Mouse (Mus musculus): ENCODE results near the gene Tssk6. TPM values are rescaled to one million over a fixed set of nuclear protein-coding genes. Genes with fewer than 3 reads are reported as not detected.

Gene Tssk6
- polyA plus RNA-seq, 1 experiment from 2014 or later = 5.1 TPM

DNA sequence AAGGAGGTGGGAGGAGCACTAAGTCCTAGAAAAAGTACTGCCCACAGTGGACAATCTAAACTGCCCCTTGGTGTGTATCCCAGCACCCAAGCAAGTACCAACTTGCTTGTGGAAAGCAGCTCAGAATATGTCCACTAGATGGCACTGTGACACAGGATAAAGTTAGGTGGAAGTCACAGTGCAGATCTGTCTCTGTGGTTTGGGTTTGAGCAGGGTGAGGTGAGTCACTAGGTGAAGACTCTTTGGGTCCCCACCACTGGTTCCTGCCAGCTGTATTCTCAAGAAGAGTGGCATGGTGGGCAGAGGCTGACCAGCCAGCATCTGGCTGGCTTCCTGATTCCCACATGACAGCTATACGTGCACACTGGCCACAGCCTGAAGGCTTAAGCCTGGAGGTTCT is 17.0 kb downstream of the Tssk6 start:
- Histone ChIP-seq H3K4me3 (replicated peaks; ENCODE audit: low read depth, low read length) (no peak overlapping the region), H3K4me2 (ENCODE audit: low read length) (no peak overlapping the region), H3K9ac (replicated peaks; ENCODE audit: low read length) (no peak overlapping the region), H3K9me3 (ENCODE audit: control insufficient read depth, low read length) (no peaks in the 10 kb centered on the region), H3K27ac (replicated peaks; ENCODE audit: low read depth, low read length) (no peak overlapping the region), H3K27me3 (ENCODE audit: control insufficient read depth, insufficient read depth, low read length) (no peaks in the 10 kb centered on the region), H3K36me3 (ENCODE audit: control insufficient read depth, insufficient read depth, low read length) (peaks cover 35% of the 10 kb centered on the region), H3K4me1 (ENCODE audit: control insufficient read depth, insufficient read depth, low read length) (peaks cover 16% of the 10 kb centered on the region)
- 71% methylated on average over 1 of the region's 1 CpGs for WGBS
- DNase-seq (peak; percentile 93), ATAC-seq (ENCODE audit: low FRiP score, low TSS enrichment) (peak; percentile 66; the same call in 1 of the 2 replicates)

DNA sequence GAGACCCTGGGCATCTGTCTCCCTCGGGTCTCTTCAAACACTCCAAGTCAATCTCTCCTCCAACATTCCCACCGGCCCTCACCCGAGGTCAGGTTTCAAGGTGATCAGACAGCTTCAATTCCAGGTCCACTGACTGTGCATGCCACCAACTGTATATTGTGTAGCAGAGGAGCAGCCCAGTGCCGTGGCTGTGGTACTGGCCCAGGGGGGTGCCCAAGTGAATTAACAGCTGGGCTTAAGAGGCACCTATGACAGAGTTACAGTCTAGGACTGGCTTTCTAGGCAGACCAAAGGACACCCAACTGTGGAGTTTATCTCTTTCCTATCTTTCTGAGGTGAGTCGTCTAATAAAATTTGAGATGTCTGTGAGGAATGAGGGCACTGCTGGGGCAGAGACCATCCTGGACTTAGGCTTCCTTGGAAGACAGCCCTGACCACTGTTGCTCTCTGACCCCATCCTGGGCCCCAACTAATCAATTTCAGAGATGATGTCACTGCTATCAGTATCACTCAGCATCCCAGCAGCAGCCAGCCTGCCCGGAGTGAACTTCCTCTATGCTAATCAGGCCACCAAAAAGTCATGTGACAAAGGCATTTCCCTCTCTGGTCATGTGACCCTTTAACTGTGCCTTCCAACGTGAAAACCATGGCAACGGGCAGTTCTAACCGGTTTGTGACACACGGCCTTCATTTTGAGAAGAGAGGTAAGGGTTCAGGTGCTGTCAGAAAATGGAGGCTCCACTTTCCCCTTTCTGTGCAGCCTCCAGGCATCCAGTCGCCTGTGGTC is 18.1 kb downstream of the Tssk6 start:
- DNase-seq (peak; percentile 86), ATAC-seq (ENCODE audit: low FRiP score, low TSS enrichment) (peak; percentile 72)
- 47% methylated on average over 11 of the region's 11 CpGs for WGBS
- H3K9ac ChIP-seq (replicated peaks; ENCODE audit: low read length) = peak overlapping the region; percentile 21; the same call in 1 of the 2 replicates
- peak overlapping the region; percentile 83 for H3K27ac ChIP-seq (replicated peaks; ENCODE audit: low read depth, low read length)
- no peaks in the 10 kb centered on the region for H3K9me3 ChIP-seq (ENCODE audit: control insufficient read depth, low read length)
- H3K27me3 ChIP-seq (ENCODE audit: control insufficient read depth, insufficient read depth, low read length) = no peaks in the 10 kb centered on the region
- H3K4me3 ChIP-seq (replicated peaks; ENCODE audit: low read depth, low read length) = no peak overlapping the region
- H3K4me1 ChIP-seq (ENCODE audit: control insufficient read depth, insufficient read depth, low read length) = peaks cover 16% of the 10 kb centered on the region
- peak overlapping the region; percentile 23; the same call in 1 of the 2 replicates for H3K4me2 ChIP-seq (ENCODE audit: low read length)
- peaks cover 25% of the 10 kb centered on the region for H3K36me3 ChIP-seq (ENCODE audit: control insufficient read depth, insufficient read depth, low read length)

DNA sequence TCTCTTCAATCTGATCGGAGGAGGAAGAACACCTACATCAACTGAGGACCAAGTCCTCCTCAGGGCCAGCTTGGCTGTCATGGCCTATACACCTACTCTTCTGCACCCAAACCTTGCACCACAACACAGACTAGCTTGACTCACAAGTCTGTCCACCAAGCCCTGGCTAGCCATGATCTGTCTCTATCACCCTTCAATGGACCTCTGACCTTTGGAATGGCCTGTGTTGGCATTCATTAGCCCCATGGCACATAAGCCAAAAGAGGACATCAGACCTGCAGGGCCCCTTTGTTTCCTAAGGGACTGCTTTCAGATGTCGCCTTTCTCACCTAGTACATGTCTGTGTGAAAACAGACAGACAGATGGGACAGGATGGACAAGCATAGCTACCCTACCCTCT is 19.2 kb downstream of the Tssk6 start:
- H3K4me3 ChIP-seq (replicated peaks; ENCODE audit: low read depth, low read length) = no peak overlapping the region
- DNase-seq = no peak
- no peaks in the 10 kb centered on the region for H3K9me3 ChIP-seq (ENCODE audit: control insufficient read depth, low read length)
- peaks cover 16% of the 10 kb centered on the region for H3K4me1 ChIP-seq (ENCODE audit: control insufficient read depth, insufficient read depth, low read length)
- H3K27me3 ChIP-seq (ENCODE audit: control insufficient read depth, insufficient read depth, low read length) = no peaks in the 10 kb centered on the region
- peaks cover 15% of the 10 kb centered on the region for H3K36me3 ChIP-seq (ENCODE audit: control insufficient read depth, insufficient read depth, low read length)
- WGBS = 95% methylated on average over 2 of the region's 2 CpGs
- H3K27ac ChIP-seq (replicated peaks; ENCODE audit: low read depth, low read length) = peak overlapping the region; percentile 83
- ATAC-seq (ENCODE audit: low FRiP score, low TSS enrichment) = no peak
- H3K4me2 ChIP-seq (ENCODE audit: low read length) = no peak overlapping the region
- H3K9ac ChIP-seq (replicated peaks; ENCODE audit: low read length) = no peak overlapping the region

DNA sequence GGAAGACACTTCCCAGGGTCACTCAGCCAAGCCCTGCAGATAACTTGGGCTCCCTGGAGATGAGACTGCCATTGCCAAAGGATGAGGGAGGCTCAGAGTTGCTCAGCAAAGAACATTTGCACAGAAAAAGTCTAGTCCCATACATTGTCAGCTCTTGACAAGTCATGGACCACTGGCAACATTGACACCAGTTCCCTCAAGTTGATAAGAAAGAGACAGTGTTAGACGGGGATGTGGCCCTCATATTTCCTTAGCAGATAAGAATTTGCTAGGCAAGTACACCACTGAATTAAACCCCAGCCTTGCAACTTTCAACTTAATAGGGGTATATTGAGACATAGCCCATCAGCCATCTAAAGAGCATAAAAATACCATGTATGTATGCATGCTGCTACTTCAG is 22.0 kb downstream of the Tssk6 start:
- WGBS = 82% methylated on average over 1 of the region's 1 CpGs
- DNase-seq (no peak), ATAC-seq (ENCODE audit: low FRiP score, low TSS enrichment) (no peak)

DNA sequence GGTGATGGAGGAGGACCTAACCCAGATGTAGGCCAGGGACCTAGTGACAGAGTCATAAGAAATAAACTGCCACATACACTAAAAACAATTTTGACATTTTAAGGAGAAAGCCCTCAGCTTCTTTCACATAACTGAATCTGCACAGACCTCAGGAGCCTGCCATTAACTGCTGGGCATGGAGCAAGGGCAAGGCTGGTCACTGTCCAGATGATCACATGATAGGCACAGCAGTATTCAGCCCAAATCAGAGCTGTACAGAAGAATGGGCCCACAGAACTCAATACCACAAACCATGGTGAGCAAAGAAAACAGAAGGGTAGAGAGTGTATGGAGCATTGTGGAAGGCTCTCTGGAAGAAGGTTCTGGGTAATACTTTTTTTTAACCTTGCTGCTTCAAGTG is 24.9 kb downstream of the Tssk6 start:
- ATAC-seq (ENCODE audit: low FRiP score, low TSS enrichment) (no peak), DNase-seq (no peak)
- no peak overlapping the region for H3K9ac ChIP-seq (replicated peaks; ENCODE audit: low read length)
- no peaks in the 10 kb centered on the region for H3K27me3 ChIP-seq (ENCODE audit: control insufficient read depth, insufficient read depth, low read length)
- no peak overlapping the region for H3K4me2 ChIP-seq (ENCODE audit: low read length)
- H3K9me3 ChIP-seq (ENCODE audit: control insufficient read depth, low read length) = no peaks in the 10 kb centered on the region
- H3K4me1 ChIP-seq (ENCODE audit: control insufficient read depth, insufficient read depth, low read length) = no peaks in the 10 kb centered on the region
- no peaks in the 10 kb centered on the region for H3K36me3 ChIP-seq (ENCODE audit: control insufficient read depth, insufficient read depth, low read length)
- H3K27ac ChIP-seq (replicated peaks; ENCODE audit: low read depth, low read length) = no peak overlapping the region
- H3K4me3 ChIP-seq (replicated peaks; ENCODE audit: low read depth, low read length) = no peak overlapping the region

More for the DNA sequence above, 22.0 kb downstream of the Tssk6 start:
- Histone ChIP-seq H3K4me1 (ENCODE audit: control insufficient read depth, insufficient read depth, low read length) (peaks cover 16% of the 10 kb centered on the region), H3K36me3 (ENCODE audit: control insufficient read depth, insufficient read depth, low read length) (no peaks in the 10 kb centered on the region), H3K4me2 (ENCODE audit: low read length) (no peak overlapping the region), H3K9ac (replicated peaks; ENCODE audit: low read length) (no peak overlapping the region), H3K27me3 (ENCODE audit: control insufficient read depth, insufficient read depth, low read length) (no peaks in the 10 kb centered on the region), H3K27ac (replicated peaks; ENCODE audit: low read depth, low read length) (no peak overlapping the region), H3K9me3 (ENCODE audit: control insufficient read depth, low read length) (no peaks in the 10 kb centered on the region), H3K4me3 (replicated peaks; ENCODE audit: low read depth, low read length) (no peak overlapping the region)

DNA sequence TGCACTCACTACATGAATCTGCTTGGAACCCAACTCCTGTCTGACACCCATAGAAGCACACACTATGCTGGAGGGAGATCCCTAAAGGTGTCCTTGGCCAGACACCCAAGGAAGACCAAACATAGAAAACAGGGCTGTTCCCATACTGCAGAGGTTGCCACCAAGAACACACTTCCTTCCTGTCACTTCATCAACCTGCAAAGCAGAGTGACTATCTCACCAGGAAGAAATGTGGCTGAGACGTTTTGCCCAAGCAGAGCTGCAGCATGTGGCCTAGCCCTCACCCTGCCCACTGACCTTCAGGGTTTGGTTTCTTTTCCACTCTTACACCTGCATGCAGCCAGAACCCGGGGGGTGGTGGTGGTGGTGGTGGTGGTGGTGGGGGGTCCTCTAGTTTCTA is 31.8 kb downstream of the Tssk6 start:
- Histone ChIP-seq H3K4me3 (replicated peaks; ENCODE audit: low read depth, low read length) (no peak overlapping the region), H3K27me3 (ENCODE audit: control insufficient read depth, insufficient read depth, low read length) (no peaks in the 10 kb centered on the region), H3K9me3 (ENCODE audit: control insufficient read depth, low read length) (no peaks in the 10 kb centered on the region), H3K27ac (replicated peaks; ENCODE audit: low read depth, low read length) (no peak overlapping the region), H3K36me3 (ENCODE audit: control insufficient read depth, insufficient read depth, low read length) (peaks cover 2% of the 10 kb centered on the region; the same call in 1 of the 2 replicates), H3K9ac (replicated peaks; ENCODE audit: low read length) (no peak overlapping the region), H3K4me1 (ENCODE audit: control insufficient read depth, insufficient read depth, low read length) (0 out of 2 replicates have a peak, but pooled peaks cover 2% of the 10 kb centered on the region), H3K4me2 (ENCODE audit: low read length) (no peak overlapping the region)
- no peak for ATAC-seq (ENCODE audit: low FRiP score, low TSS enrichment)
- 90% methylated on average over 2 of the region's 2 CpGs for WGBS
- DNase-seq = no peak

DNA sequence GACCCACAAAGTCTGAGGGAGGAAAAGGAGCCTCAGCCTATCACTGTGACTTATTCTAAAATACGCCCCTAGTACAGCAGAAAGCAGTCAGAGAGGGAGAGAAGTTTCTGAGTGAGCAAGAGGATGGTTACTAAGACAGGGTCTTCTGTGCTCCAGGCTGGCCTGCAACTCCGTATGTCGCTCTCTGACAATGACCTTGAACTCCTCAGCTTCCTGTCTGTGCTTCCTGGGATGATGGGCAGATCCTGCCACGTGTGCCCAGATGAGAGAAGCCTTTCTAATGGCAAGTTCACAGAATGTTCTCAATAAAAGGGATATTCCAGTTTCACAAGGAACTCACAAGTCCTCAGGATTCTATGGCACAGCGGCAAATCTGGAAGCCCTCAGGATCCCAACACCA is 32.6 kb downstream of the Tssk6 start:
- Histone ChIP-seq H3K4me2 (ENCODE audit: low read length) (no peak overlapping the region), H3K27me3 (ENCODE audit: control insufficient read depth, insufficient read depth, low read length) (no peaks in the 10 kb centered on the region), H3K9me3 (ENCODE audit: control insufficient read depth, low read length) (no peaks in the 10 kb centered on the region), H3K27ac (replicated peaks; ENCODE audit: low read depth, low read length) (no peak overlapping the region), H3K9ac (replicated peaks; ENCODE audit: low read length) (no peak overlapping the region), H3K4me1 (ENCODE audit: control insufficient read depth, insufficient read depth, low read length) (0 out of 2 replicates have a peak, but pooled peaks cover 2% of the 10 kb centered on the region), H3K36me3 (ENCODE audit: control insufficient read depth, insufficient read depth, low read length) (peaks cover 2% of the 10 kb centered on the region; the same call in 1 of the 2 replicates), H3K4me3 (replicated peaks; ENCODE audit: low read depth, low read length) (no peak overlapping the region)
- ATAC-seq (ENCODE audit: low FRiP score, low TSS enrichment) (no peak), DNase-seq (no peak)
- WGBS = 91% methylated on average over 5 of the region's 5 CpGs

DNA sequence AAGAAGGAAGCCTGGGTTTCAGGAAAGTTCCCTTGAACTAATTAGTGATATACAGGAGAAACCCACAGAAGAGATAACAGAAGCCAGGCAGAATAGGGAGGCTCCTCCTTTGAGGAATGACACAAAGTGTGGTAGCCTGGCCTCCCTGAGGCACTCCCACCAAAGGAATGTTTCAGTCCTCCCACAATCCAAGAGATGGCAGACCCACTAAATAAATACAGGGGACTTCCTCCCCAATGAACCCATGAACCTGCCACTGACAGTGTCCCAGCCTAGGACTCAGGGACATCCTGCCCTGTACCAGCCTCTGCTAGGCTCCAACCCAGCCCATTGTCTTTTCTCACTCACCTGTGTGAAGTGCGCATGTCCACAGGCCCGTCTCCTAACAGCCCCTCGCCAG is 33.4 kb downstream of the Tssk6 start:
- no peak for DNase-seq
- no peak overlapping the region for H3K27ac ChIP-seq (replicated peaks; ENCODE audit: low read depth, low read length)
- 95% methylated on average over 3 of the region's 3 CpGs for WGBS
- ATAC-seq (ENCODE audit: low FRiP score, low TSS enrichment) = no peak
- 0 out of 2 replicates have a peak, but pooled peaks cover 2% of the 10 kb centered on the region for H3K4me1 ChIP-seq (ENCODE audit: control insufficient read depth, insufficient read depth, low read length)
- peaks cover 2% of the 10 kb centered on the region; the same call in 1 of the 2 replicates for H3K36me3 ChIP-seq (ENCODE audit: control insufficient read depth, insufficient read depth, low read length)
- no peak overlapping the region for H3K4me2 ChIP-seq (ENCODE audit: low read length)
- no peak overlapping the region for H3K9ac ChIP-seq (replicated peaks; ENCODE audit: low read length)
- H3K4me3 ChIP-seq (replicated peaks; ENCODE audit: low read depth, low read length) = no peak overlapping the region
- no peaks in the 10 kb centered on the region for H3K27me3 ChIP-seq (ENCODE audit: control insufficient read depth, insufficient read depth, low read length)
- no peaks in the 10 kb centered on the region for H3K9me3 ChIP-seq (ENCODE audit: control insufficient read depth, low read length)

All from midbrain, embryonic 14.5 days (tissue).